Mouse (Mus musculus) thymus, adult 2 months (tissue): ENCODE measurements around the gene Ifi35. TPM values are rescaled to one million over a fixed set of nuclear protein-coding genes. Genes with fewer than 3 reads are reported as not detected.

ENCODE experiments used
- DNase-seq: peaks from one replicate; pipeline ENCODE4 v3.0.0; 2021
- H3K27ac ChIP-seq: fragments of 200-500 bp; 2 replicates; pipeline ENCODE4 v1.5.1; 2012; ENCODE audit warnings: low read length, control low read depth; ENCODE audit not compliant: control insufficient read depth, insufficient read depth
- H3K27me3 ChIP-seq: fragments of 200-500 bp; 2 replicates; pipeline ENCODE4 v1.6.1; 2012; ENCODE audit warnings: mild to moderate bottlenecking, low read length, moderate library complexity, mixed read lengths; ENCODE audit not compliant: control insufficient read depth, insufficient read depth
- H3K36me3 ChIP-seq: fragments of 200-500 bp; 2 replicates; pipeline ENCODE4 v1.6.1; 2012; ENCODE audit warnings: mild to moderate bottlenecking, low read length, moderate library complexity; ENCODE audit not compliant: control insufficient read depth, insufficient read depth
- H3K4me1 ChIP-seq: fragments of 200-500 bp; replicated peaks from 2 replicates; pipeline ENCODE4 v1.6.1; 2012; ENCODE audit warnings: low read length; ENCODE audit not compliant: control insufficient read depth, insufficient read depth
- H3K4me3 ChIP-seq: fragments of 200-500 bp; 2 replicates; pipeline ENCODE4 v1.5.1; 2012; ENCODE audit warnings: mild to moderate bottlenecking, low read length, control low read depth, moderate library complexity; ENCODE audit not compliant: control insufficient read depth, insufficient read depth
- CTCF ChIP-seq: fragments of 200-500 bp; IDR thresholded peaks from 2 replicates; pipeline ENCODE4 v1.5.1; 2012; ENCODE audit warnings: mild to moderate bottlenecking, control low read depth, low read length, moderate library complexity, borderline replicate concordance; ENCODE audit not compliant: control insufficient read depth, poor library complexity, insufficient read depth; ENCODE audit errors: extremely low read depth
- POLR2A ChIP-seq: fragments of 200-500 bp; IDR thresholded peaks from 2 replicates; pipeline ENCODE4 v1.6.1; 2012; ENCODE audit warnings: mild to moderate bottlenecking, low read length, control low read depth, moderate library complexity; ENCODE audit not compliant: control insufficient read depth, poor library complexity, insufficient read depth; ENCODE audit errors: extremely low read depth
- WGBS: fragments of 180-500 bp; shearing (Covaris S2); methylation state at CpG from one replicate; pipeline ENCODE4 v1.1.7; 2018; 5-methylcytosine and 5-hydroxymethylcytosine counted together
- polyA plus RNA-seq: library from polyadenylated mRNA; depleted of rRNA; stranded (reverse); fragments of >200 nt; gene quantifications from 2 replicates; pipeline ENCODE4 v1.2.3, GENCODE M21; 2012

The Ifi35 gene
- polyA plus RNA-seq, 1 experiment = 83.6 TPM

DNA sequence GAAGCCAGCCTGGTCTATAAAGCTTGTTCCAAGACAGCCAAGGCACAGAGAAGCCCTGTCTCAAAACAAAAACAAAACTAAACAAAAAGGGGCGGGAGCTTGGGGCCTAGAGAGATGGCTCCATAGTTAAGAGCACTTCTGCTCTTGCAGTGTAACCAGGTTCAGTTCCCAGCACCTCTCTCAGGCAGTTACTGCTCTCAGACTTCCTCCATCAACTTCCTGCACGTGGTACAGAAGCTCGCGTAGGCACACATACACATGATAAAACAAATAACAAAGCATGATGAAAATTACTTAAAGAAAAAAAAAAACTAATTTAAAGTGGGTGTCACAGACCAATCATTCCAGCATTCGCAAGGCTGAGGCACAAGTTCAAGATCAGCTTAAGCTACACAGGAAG, 28.1 kb upstream of the Ifi35 start:
- WGBS = 92% methylated on average over 5 of the region's 5 CpGs
- Histone ChIP-seq H3K36me3 (no peaks in the 10 kb centered on the region), H3K27me3 (no peaks in the 10 kb centered on the region), H3K4me1 (peaks cover 11% of the 10 kb centered on the region), H3K4me3 (no peak overlapping the region), H3K27ac (no peak overlapping the region)
- no peak for TF ChIP-seq POLR2A
- no peak for DNase-seq

DNA sequence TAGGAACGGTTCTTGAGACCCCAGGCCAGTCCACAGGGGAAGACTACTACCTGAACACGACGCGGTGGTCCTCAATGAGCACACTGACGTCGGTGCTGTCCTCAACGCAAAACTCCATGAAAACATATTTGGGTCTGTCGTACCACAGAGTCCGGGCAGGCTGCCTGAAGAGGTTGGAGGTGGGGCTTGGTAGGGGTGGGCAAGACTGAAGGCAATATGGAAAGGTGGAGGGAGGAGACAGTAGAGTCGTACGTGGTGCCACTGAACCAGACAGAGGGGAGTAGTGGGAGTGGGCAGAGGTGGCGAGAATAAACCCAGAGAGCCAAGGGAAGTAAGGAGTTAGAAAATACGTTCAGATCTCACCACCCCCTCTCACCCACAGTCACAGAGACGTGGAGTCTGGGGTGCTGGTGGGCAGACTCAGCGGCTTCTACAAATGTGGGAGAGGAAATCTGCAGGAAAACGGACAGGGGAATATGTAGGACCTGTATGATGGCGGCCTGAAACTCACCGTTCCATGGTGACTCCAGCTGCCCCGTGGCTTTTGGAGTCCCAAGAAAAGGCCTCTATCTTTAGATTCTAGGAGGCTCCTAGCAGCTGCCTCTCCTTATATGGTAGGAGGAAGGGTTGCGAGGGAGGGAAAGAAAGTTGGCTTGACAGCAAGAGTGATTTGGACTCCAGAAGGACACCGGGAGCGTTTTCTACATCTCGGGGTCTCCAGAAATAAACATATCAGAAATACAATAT, 23.9 kb upstream of the Ifi35 start, which contains the start of gene Gm27029:
TSS of gene Gm27029 (minus strand) at position 692 of the 747 bp plus-strand sequence.
- H3K27me3 ChIP-seq = no peaks in the 10 kb centered on the region
- peak; percentile 19 for DNase-seq
- peaks cover 11% of the 10 kb centered on the region for H3K4me1 ChIP-seq
- H3K27ac ChIP-seq = no peak within 1 kb of the TSS; the same call in 1 of the 2 replicates
- TF ChIP-seq CTCF (no peak), POLR2A (no peak)
- peaks cover under 1% of the 10 kb centered on the region; the same call in 1 of the 2 replicates for H3K36me3 ChIP-seq
- peak within 1 kb of the TSS; percentile 95 for H3K4me3 ChIP-seq
- WGBS = 10% methylated on average over 23 of the region's 23 CpGs

DNA sequence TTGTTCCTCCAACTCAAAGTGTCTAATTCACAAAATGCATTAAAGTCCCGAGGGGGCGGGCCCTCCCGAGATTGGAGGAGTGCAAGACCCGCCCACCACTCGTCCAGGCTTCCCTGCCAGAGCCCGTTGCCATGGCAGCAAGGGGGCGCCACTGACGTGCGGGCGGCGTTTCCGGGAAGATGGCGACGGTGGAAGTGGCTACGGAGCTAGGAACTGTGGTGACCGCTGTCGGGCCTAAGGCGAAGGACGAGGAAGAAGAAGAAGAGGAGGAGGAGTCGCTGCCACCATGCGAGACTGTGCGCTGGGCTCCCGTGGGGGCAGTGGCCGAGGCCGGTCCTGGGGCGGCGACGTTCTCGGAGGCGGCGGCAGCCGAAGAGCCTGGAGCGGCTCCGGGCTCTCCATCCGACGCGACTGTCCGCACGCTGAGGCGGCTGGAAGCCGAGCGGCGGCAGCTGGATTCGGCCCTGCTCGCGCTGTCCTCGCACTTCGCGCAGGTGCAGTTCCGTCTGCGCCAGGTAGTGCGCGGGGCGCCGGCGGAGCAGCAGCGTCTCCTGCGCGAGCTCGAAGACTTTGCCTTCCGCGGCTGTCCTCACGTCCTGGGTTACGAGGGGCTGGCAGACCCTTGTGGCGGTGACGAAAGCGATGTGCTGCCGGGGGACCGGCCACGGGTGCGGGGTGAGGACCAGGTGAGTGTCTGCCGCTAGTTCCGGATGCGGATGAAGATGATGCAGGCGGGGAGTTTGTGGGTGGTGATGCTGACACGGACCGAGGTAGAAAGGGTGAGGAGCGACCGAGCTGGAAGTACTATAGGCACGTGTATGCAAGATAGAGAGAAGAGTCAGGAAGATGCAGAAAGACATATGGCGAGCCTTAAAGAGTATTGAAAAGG, 23.0 kb upstream of the Ifi35 start, which contains the start of the genes Rundc1 and Ptges3l:
TSS of gene Rundc1 (plus strand) at position 161 of the 889 bp plus-strand sequence.
TSS of gene Ptges3l (minus strand) at position 409 of the 889 bp plus-strand sequence.
- Histone ChIP-seq H3K36me3 (peaks cover 5% of the 10 kb centered on the region; the same call in 1 of the 2 replicates), H3K27me3 (no peaks in the 10 kb centered on the region), H3K4me3 (peak within 1 kb of the TSS; percentile 95), H3K4me1 (peaks cover 11% of the 10 kb centered on the region), H3K27ac (no peak within 1 kb of the TSS; the same call in 1 of the 2 replicates)
- WGBS = under 1% methylated on average over 74 of the region's 81 CpGs
- peak; percentile 99 for DNase-seq
- TF ChIP-seq CTCF = peak; percentile 63; the same call in 1 of the 2 replicates
- TF ChIP-seq POLR2A = peak; percentile 59; the same call in 1 of the 2 replicates

DNA sequence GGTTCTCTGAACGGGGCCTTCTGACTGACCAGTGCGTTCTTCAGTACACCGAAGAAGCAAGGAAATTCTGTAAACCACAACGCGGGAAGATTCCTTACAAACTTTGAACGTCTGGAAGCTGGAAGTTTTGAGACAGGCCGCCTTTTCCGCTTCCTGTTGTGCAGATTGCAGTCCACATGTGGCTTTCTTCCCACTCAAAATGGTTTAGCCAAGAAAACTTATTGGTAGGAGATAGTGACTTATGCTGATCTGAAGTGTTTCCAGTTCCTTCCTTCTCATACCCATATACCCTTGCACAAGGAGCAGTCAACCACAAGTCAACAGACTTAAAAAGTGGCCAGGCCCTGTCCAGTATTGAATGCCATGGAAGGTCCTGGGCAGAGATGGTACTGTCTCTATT, 22.0 kb upstream of the Ifi35 start:
- WGBS = 75% methylated on average over 8 of the region's 8 CpGs
- DNase-seq = no peak
- H3K4me3 ChIP-seq = no peak overlapping the region
- TF ChIP-seq POLR2A (no peak), CTCF (no peak)
- no peak overlapping the region for H3K27ac ChIP-seq
- peaks cover 11% of the 10 kb centered on the region for H3K4me1 ChIP-seq
- H3K27me3 ChIP-seq = no peaks in the 10 kb centered on the region
- peaks cover 5% of the 10 kb centered on the region; the same call in 1 of the 2 replicates for H3K36me3 ChIP-seq

DNA sequence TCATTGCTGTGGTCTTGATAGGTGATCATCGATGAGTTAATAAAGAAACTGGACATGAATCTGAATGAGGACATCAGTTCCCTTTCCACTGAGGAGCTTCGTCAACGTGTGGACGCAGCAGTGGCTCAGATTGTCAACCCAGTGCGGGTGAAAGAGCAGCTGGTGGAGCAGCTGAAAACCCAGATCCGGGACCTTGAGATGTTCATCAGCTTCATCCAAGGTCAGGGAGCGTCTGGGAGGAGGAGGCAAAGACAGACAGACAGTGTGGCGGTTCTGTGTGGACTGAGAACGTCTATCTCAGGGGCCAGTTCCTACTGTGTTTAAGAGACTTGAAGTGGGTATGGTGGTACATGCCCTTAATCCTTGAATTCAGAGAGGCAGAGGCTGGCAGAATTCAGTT, 16.9 kb upstream of the Ifi35 start:
- H3K27me3 ChIP-seq = no peaks in the 10 kb centered on the region
- no peak overlapping the region for H3K4me3 ChIP-seq
- WGBS = 95% methylated on average over 9 of the region's 9 CpGs
- peaks cover 2% of the 10 kb centered on the region; the same call in 1 of the 2 replicates for H3K4me1 ChIP-seq
- no peak for DNase-seq
- no peak for TF ChIP-seq CTCF
- TF ChIP-seq POLR2A = no peak
- H3K27ac ChIP-seq = no peak overlapping the region
- peaks cover 20% of the 10 kb centered on the region for H3K36me3 ChIP-seq

DNA sequence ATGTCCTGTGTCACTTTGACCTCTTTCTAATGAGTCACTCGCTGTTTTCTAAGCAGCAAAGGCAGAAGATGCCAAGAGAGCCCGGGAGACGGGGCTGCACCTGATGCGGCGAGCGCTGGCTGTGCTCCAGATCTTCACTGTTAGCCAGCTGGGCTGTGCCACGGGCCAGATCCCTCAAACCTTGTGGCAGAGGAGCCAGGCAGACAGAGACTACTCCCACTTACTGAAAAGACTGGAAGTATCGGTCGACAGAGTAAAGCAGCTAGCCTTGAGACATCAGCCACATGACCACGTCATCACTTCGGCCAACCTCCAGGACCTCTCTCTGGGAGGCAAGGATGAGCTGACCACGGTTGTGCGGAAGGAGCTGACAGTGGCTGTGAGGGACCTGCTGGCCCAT, 14.8 kb upstream of the Ifi35 start:
- H3K4me1 ChIP-seq = peaks cover 2% of the 10 kb centered on the region; the same call in 1 of the 2 replicates
- peaks cover 20% of the 10 kb centered on the region for H3K36me3 ChIP-seq
- TF ChIP-seq CTCF = no peak
- no peak for TF ChIP-seq POLR2A
- no peak for DNase-seq
- no peak overlapping the region for H3K27ac ChIP-seq
- 95% methylated on average over 13 of the region's 13 CpGs for WGBS
- no peak overlapping the region for H3K4me3 ChIP-seq
- H3K27me3 ChIP-seq = no peaks in the 10 kb centered on the region
